Mouse (Mus musculus): ENCODE data around the gene Zcchc17. TPM values are rescaled to one million over a fixed set of nuclear protein-coding genes. Genes with fewer than 3 reads are reported as not detected.

Gene Zcchc17
- total and polyA plus RNA-seq, 3 experiments, result 43.7 to 62.5 TPM; not detected in 1

- TF ChIP-seq CHD1 (IDR thresholded peaks at IDR 0.05; ENCODE audit: low read depth, low read length) (no peak; the same call in 1 of the 2 replicates), USF2 (IDR thresholded peaks at IDR 0.05; ENCODE audit: borderline replicate concordance in 1 of 2, insufficient read depth in 1 of 2, low read depth in 1 of 2, low read length in 2 of 2) (no peak), ZNF384 (IDR thresholded peaks at IDR 0.05; ENCODE audit: low read depth, low read length) (no peak)
Measured at GRCm38 (mm10) chr4:130296243-130296965, 63.3 kb downstream of the Zcchc17 start (continued).

- peaks cover 0 to 5% of the 10 kb centered on the region in 2 experiments; a peak in 2 of 4 replicates for H3K36me3 ChIP-seq (ENCODE audit: control insufficient read depth in 1 of 2, insufficient read depth in 2 of 2, low read length in 2 of 2)
- H3K9ac ChIP-seq (ENCODE audit: control insufficient read depth, low read depth, low read length, poor library complexity, severe bottlenecking), result peak overlapping the region; percentile 53
- TF ChIP-seq CTCF (IDR thresholded peaks at IDR 0.05 in 2 of 3, conservative IDR thresholded peaks at IDR 0.05 in 1 of 3; ENCODE audit: control insufficient read depth in 1 of 3, insufficient read depth in 1 of 3, low read depth in 2 of 3, low read length in 3 of 3, poor library complexity in 1 of 3, severe bottlenecking in 1 of 3) (peak; percentile 44 to 55 (median 53)), TCF12 (IDR thresholded peaks at IDR 0.05; ENCODE audit: low read depth, low read length) (0 out of 2 replicates have a peak, but pooled peaks have one; percentile 17), MXI1 (IDR thresholded peaks at IDR 0.05; ENCODE audit: low read depth, low read length) (peak; percentile 40; the same call in 1 of the 2 replicates), RCOR1 (IDR thresholded peaks at IDR 0.05; ENCODE audit: low read depth, low read length) (peak; percentile 12; the same call in 1 of the 2 replicates), MAZ (IDR thresholded peaks at IDR 0.05; ENCODE audit: low read depth, low read length) (0 out of 2 replicates have a peak, but pooled peaks have one; percentile 3), ZNF384 (IDR thresholded peaks at IDR 0.05; ENCODE audit: low read depth, low read length) (no peak), ZMIZ1 (IDR thresholded peaks at IDR 0.05; ENCODE audit: low read depth, low read length) (no peak), POLR2A (IDR thresholded peaks at IDR 0.05; ENCODE audit: control insufficient read depth in 1 of 2, insufficient read depth in 1 of 2, low read depth in 1 of 2, low read length in 2 of 2, poor library complexity in 1 of 2) (peak in 1 of 2 experiments; percentile 67; a peak in 2 of 4 replicates), CHD2 (IDR thresholded peaks at IDR 0.05; ENCODE audit: low read length) (no peak), GATA1 (IDR thresholded peaks at IDR 0.05; ENCODE audit: low read depth, low read length) (peak; percentile 9; the same call in 1 of the 2 replicates), USF1 (IDR thresholded peaks at IDR 0.05; ENCODE audit: low read depth, low read length) (no peak), USF2 (IDR thresholded peaks at IDR 0.05; ENCODE audit: borderline replicate concordance in 1 of 2, insufficient read depth in 1 of 2, low read depth in 1 of 2, low read length in 2 of 2) (no peak), SMC3 (IDR thresholded peaks at IDR 0.05; ENCODE audit: low read depth, low read length) (peak; percentile 30; the same call in 1 of the 2 replicates), ELF1 (IDR thresholded peaks at IDR 0.05; ENCODE audit: low read depth, low read length) (0 out of 2 replicates have a peak, but pooled peaks have one; percentile 7), UBTF (IDR thresholded peaks at IDR 0.05; ENCODE audit: borderline replicate concordance, insufficient read depth, low read depth, low read length) (no peak), NELFE (IDR thresholded peaks at IDR 0.05; ENCODE audit: low read depth, low read length) (peak; percentile 67; the same call in 1 of the 2 replicates), MAFK (IDR thresholded peaks at IDR 0.05; ENCODE audit: borderline replicate concordance, low read depth, low read length) (no peak), JUND (IDR thresholded peaks at IDR 0.05; ENCODE audit: low read depth, low read length) (no peak), TBP (IDR thresholded peaks at IDR 0.05; ENCODE audit: low read depth, low read length) (peak; percentile 82), RAD21 (IDR thresholded peaks at IDR 0.05; ENCODE audit: low read depth, low read length) (no peak; the same call in none of the 2 replicates), E2F4 (IDR thresholded peaks at IDR 0.05; ENCODE audit: borderline replicate concordance, low read depth, low read length) (no peak), ZC3H11A (IDR thresholded peaks at IDR 0.05; ENCODE audit: low read depth, low read length) (no peak), GABPA (IDR thresholded peaks at IDR 0.05; ENCODE audit: low read depth, low read length) (no peak)
- H3K4me1 ChIP-seq (ENCODE audit: control insufficient read depth in 1 of 2, insufficient read depth in 2 of 2, low read length in 2 of 2), result peaks cover 13 to 14% of the 10 kb centered on the region in 2 experiments
- peak; percentile 75 for DNase-seq (ENCODE audit: low read depth, low spot score)
- no peaks in the 10 kb centered on the region for H3K27me3 ChIP-seq (ENCODE audit: control insufficient read depth in 1 of 2, insufficient read depth in 2 of 2, low read length in 2 of 2)
- no peaks in the 10 kb centered on the region for H3K79me2 ChIP-seq (ENCODE audit: control insufficient read depth, insufficient read depth, low read length, poor library complexity)
- H3K27ac ChIP-seq (ENCODE audit: control insufficient read depth, low read depth, low read length), result peak overlapping the region; percentile 84
- no peaks in the 10 kb centered on the region for H3K9me3 ChIP-seq (replicated peaks; ENCODE audit: insufficient read depth, low read length)
- H3K4me3 ChIP-seq (ENCODE audit: control insufficient read depth in 1 of 2, insufficient read depth in 1 of 2, low read depth in 2 of 2, low read length in 2 of 2), result peak overlapping the region; percentile 38 to 54; a peak in 3 of 4 replicates
Measured at GRCm38 (mm10) chr4:130295047-130295745, 64.5 kb downstream of the Zcchc17 start.
